Mouse (Mus musculus): ENCODE data around the gene Kif22. TPM values are rescaled to one million over a fixed set of nuclear protein-coding genes. Genes with fewer than 3 reads are reported as not detected.

Gene Kif22
- total RNA-seq, 2 experiments from 2014 or later: 1.7 to 2.4 TPM

GRCm38 (mm10) chr7:127018416-127019305, 23.6 kb downstream of the Kif22 start:
- DNase-seq (ENCODE audit: low spot score in 2 of 2): no peak

- no peak for DNase-seq (ENCODE audit: low spot score in 2 of 2)
These were observed 24.3 kb downstream of the Kif22 start for GRCm38 (mm10) chr7:127017950-127018345.

GRCm38 (mm10) chr7:127016971-127017949, 25.0 kb downstream of the Kif22 start, which contains the start of gene Pagr1a:
Pagr1a (minus strand) TSS chr7:127017352.
- DNase-seq (ENCODE audit: low spot score in 2 of 2): peak; percentile 92 to 95

- peak; percentile 66 for DNase-seq (ENCODE audit: low spot score in 2 of 2)
These were observed 25.8 kb downstream of the Kif22 start for GRCm38 (mm10) chr7:127016486-127016938.

- DNase-seq (ENCODE audit: low spot score in 2 of 2): no peak
These were observed 26.0 kb downstream of the Kif22 start, which contains the start of gene Pagr1b for GRCm38 (mm10) chr7:127016481-127016485. Pagr1b (minus strand) TSS chr7:127016484.

- DNase-seq (ENCODE audit: low spot score in 2 of 2): peak in 1 of 2 experiments; percentile 42
These were observed 26.2 kb downstream of the Kif22 start for GRCm38 (mm10) chr7:127016081-127016480.

GRCm38 (mm10) chr7:127014993-127015392, 27.3 kb downstream of the Kif22 start:
- DNase-seq (ENCODE audit: low spot score in 2 of 2): no peak

- peak; percentile 66 to 70 for DNase-seq (ENCODE audit: low spot score in 2 of 2)
These were observed 28.0 kb downstream of the Kif22 start, which contains the start of gene Mvp for GRCm38 (mm10) chr7:127014320-127014719. Mvp (minus strand) TSS chr7:127014621.

GRCm38 (mm10) chr7:127013385-127013784, 28.9 kb downstream of the Kif22 start:
- no peak for DNase-seq (ENCODE audit: low spot score in 2 of 2)

GRCm38 (mm10) chr7:127012845-127013244, 29.4 kb downstream of the Kif22 start:
- DNase-seq (ENCODE audit: low spot score in 2 of 2): no peak

- no peak for DNase-seq (ENCODE audit: low spot score in 2 of 2)
These were observed 29.9 kb downstream of the Kif22 start for GRCm38 (mm10) chr7:127012374-127012773.

- no peak for DNase-seq (ENCODE audit: low spot score in 2 of 2)
These were observed 30.6 kb downstream of the Kif22 start for GRCm38 (mm10) chr7:127011717-127012116.

GRCm38 (mm10) chr7:127011051-127011450, 31.2 kb downstream of the Kif22 start:
- DNase-seq (ENCODE audit: low spot score in 2 of 2): no peak

- no peak for DNase-seq (ENCODE audit: low spot score in 2 of 2)
These were observed 32.8 kb downstream of the Kif22 start for GRCm38 (mm10) chr7:127009307-127010085.

GRCm38 (mm10) chr7:127008239-127009019, 33.8 kb downstream of the Kif22 start:
- peak; percentile 41 to 54 for DNase-seq (ENCODE audit: low spot score in 2 of 2)

- no peak for DNase-seq (ENCODE audit: low spot score in 2 of 2)
These were observed 34.8 kb downstream of the Kif22 start for GRCm38 (mm10) chr7:127007313-127008024.

GRCm38 (mm10) chr7:127004122-127004875, 38.0 kb downstream of the Kif22 start:
- DNase-seq (ENCODE audit: low spot score in 2 of 2): no peak

- no peak for DNase-seq (ENCODE audit: low spot score in 2 of 2)
These were observed 38.7 kb downstream of the Kif22 start for GRCm38 (mm10) chr7:127003620-127004019.

- no peak for DNase-seq (ENCODE audit: low spot score in 2 of 2)
These were observed 42.7 kb downstream of the Kif22 start for GRCm38 (mm10) chr7:126999568-126999967.
